Mouse (Mus musculus): Measurements from ENCODE around the gene Atxn7l1. TPM values are rescaled to one million over a fixed set of nuclear protein-coding genes. Genes with fewer than 3 reads are reported as not detected.

Gene Atxn7l1
- total RNA-seq, 4 experiments from 2014 or later, result 20.2 to 22.4 (median 20.7) TPM

DNA sequence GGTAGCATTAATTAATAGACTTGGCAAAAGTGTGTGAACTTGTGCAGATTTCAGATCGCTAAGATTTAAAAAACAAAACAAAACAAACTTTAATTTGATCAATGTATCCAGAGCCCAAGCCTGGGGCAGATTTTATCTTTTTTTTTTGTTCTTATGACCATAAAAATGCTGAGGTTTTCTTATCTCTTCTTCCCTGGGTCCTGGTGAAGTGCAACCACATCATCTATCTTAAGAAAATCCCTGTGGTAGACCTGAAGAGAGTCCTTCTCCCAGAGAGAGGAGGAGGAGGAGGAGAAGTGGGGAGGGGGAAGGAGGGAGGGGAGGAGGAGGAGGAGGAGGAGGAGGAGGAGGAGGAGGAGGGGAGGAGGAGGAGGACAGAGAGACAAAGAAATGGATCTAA, 78.5 kb downstream of the Atxn7l1 start:
- DNase-seq (ENCODE audit: low spot score), result no peak

DNA sequence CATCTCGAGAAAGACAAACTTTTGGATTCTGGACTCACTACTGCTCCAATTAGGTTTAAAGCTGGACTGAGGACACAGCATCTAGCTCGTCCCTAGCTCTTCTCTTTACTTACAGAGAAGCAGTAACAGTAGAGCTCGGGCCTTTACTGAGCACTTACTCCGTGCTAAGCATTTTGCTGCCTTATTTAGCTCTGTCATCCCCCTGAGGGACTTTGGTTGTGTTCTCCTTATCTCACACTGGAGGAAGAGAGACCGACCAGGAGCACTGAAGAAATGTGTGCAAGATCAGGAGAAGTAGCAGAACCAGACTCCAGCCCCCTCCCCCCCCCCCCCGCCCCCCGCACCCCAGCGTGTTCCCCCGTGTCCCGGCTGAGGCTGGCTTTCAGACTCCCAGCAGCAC, 79.1 kb downstream of the Atxn7l1 start:
- DNase-seq (ENCODE audit: low spot score), result no peak

DNA sequence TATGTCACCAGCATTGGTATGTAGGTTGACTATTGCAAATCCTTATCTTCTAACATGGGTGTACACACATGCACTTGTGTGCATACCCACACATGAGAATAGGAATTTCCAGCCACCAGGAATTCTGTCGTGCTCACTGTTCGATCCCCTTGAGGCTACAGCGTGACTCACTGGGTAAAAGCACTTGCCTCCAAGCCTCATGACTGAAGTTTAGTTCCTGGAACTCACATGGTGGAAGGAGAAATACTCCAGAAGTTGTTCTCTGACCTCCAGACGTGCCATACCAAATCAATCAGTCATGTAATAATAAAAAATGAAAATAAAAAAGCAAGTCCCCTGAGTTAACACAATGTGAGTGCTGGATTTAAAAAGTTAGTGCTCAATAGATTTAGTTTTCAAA, 87.8 kb downstream of the Atxn7l1 start:
- DNase-seq (ENCODE audit: low spot score), result no peak

GRCm38 (mm10) chr12:33235771-33236323, 88.4 kb downstream of the Atxn7l1 start:
- peak; percentile 36 for DNase-seq (ENCODE audit: low spot score)

DNA sequence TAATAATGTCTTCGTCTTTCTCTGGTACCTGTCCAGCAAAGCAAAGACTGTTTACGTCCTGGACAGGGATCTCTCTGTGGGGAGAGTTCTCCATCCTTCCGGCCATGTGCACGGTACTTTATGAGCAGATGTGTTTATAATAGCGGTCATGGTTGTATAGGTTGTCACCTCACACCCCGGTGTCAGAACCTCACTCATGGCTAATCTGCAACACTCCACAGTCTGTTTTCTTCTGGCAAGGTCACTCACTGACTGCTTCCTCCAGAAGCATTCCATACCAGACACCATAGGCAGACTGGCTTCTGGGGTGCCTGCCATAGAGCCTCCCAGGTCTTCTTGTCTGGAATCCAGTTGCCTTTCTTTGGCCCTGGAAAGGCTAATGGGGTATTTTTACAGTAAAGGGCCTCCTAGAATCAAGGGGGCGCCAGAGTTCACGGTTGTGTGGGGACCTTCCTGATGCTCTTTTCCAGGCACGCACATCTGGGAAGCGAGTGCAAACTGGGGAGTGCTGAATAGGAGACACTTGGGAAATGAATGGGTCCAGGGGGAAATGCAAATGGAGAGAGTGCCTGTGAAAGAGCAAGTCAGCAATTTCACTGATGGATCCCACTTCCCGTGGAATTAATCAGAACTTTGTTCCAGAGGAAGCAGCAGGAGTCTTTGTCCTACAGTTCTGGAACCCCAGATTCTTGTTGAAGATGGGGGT, 89.0 kb downstream of the Atxn7l1 start:
- peak; percentile 28 for DNase-seq (ENCODE audit: low spot score)

- DNase-seq (ENCODE audit: low spot score), result no peak
Measured at GRCm38 (mm10) chr12:33237108-33237507, 89.6 kb downstream of the Atxn7l1 start.

DNA sequence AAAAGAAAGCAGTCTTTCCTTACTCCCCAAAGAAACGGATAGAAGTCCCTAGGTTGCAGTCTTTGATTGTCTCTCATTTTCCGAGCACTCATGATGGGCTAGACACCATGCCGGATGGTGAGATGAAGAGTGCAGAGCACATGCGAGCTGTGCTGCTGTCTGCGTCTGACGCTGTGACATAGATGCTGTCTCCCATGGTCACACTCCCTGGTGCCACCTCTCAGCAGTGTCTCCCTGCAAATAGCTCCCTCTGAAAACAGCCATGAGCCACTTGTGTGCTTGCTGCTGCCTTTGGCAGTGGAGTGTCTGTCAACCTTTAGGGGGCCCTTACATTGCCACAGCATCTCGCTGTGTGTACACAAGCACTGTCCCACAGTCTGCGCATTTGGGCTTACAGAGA, 95.2 kb downstream of the Atxn7l1 start:
- DNase-seq (ENCODE audit: low spot score), result no peak

DNA sequence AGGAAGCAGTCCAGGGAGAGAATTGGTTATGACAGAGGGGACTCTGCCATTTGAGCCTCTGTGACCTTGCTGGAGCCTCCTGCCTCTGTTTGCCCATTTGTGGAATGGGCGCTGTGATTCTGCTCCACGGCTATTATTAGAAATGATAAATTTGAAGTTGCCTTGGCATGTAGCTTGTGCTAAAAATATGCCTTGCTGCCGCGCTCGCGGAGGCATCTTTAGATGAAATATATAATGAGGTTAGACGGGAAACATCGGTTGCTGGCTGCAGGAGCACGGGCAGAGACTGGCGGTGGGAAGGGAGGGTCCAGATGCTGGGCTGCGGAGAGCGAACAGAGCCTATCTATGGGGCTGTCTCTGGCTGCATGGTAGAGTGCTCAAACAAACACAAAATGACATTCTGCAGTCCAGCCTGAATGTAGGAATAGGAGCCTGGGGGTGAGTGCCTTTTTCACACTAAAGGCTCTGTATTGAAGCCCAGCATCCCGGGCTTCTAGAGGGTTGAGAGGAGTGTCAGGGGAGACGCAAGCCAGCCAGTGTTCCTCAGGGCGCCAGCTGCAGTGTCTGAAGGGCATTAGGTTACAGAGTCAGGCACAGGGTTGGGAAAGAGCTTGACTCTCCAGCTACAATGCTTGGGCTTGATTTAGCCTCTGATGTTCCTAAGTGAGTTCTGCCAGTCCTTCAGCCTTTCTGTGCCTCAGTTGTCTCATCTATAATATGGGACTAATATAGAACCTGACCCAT, 96.8 kb downstream of the Atxn7l1 start:
- peak; percentile 26 for DNase-seq (ENCODE audit: low spot score)

DNA sequence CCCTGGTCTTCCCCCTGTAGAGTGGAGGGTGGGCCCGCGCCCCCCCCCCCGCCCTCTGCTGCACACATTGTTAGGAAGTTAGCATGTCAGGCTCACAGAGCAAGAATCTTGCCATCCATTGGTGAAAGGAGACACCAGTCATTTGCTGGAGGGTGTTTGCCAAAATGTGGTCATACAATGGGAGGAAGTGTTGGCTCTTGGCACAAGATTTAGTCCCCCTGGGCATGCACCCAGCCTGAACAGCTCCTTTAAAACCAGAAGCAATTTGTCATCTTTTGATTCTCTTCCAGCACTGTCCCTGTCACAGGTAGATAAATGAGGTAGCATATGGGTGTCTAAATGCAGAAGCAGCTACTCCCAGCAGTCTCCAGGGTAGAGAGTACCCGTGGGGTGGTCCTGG, 98.0 kb downstream of the Atxn7l1 start:
- no peak for DNase-seq (ENCODE audit: low spot score)

DNA sequence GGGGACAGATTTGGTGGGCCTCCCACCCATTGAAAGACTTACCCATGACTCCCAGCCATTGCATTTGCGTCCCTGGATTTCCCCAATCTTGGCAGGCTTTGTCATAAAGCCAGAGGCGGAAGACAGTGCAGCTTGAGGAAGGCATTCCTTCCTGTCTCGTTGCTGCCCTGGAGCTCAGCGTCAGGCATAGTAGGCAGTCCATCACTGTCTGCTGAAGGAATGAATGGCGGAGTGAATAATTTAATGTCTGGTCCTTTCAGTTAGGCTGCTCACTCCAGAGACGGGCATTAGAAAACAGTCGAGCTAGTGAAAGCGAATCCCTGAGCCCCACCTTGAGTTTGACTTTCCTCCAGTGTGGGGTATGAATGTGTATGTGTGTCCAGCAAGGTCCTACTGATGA, 99.4 kb downstream of the Atxn7l1 start:
- no peak for DNase-seq (ENCODE audit: low spot score)

GRCm38 (mm10) chr12:33250197-33250596, 102.7 kb downstream of the Atxn7l1 start:
- no peak for DNase-seq (ENCODE audit: low spot score)

DNA sequence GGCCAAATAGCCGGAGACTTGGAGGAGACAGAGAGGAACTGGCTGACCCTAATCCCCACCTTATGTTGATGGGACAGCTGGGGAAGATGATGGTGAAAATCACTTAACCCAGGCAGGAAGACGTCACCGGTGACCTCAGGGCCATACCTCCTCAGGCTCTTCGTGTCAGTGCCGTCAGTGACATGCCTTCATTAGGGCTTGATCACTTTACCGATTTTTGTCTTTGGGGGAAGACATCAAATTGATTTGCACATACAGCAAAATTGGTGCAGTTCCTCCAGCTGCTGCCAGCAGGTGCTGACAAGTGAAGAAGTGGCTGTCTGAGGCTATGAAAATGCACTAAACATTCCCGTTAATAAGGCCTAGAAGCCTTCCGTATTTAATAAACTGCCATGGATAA, 103.9 kb downstream of the Atxn7l1 start:
- DNase-seq (ENCODE audit: low spot score), result no peak

GRCm38 (mm10) chr12:33252621-33253020, 105.1 kb downstream of the Atxn7l1 start:
- DNase-seq (ENCODE audit: low spot score), result no peak

DNA sequence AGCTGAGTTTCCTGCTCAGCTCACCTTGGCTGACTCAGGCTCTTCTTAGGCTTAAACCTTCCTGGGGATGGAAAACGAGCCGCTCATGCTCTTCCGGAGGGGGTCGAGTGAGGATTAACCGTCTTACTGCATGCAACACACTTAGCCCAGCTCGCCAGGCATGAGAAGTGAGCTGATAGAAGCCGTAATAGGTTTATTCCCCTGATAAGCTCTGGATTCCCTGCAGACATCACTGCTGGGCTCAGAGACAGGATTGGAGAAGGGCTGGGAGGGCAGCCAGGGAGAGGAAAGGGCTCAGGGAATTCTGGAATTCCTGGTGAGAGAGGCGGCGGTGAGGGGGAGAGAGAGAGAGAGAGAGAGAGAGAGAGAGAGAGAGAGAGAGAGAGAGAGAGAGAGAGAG, 105.7 kb downstream of the Atxn7l1 start:
- DNase-seq (ENCODE audit: low spot score), result no peak

GRCm38 (mm10) chr12:33255256-33255655, 107.8 kb downstream of the Atxn7l1 start:
- DNase-seq (ENCODE audit: low spot score), result no peak

- DNase-seq (ENCODE audit: low spot score), result no peak
Measured at GRCm38 (mm10) chr12:33256426-33256825, 108.9 kb downstream of the Atxn7l1 start.

DNA sequence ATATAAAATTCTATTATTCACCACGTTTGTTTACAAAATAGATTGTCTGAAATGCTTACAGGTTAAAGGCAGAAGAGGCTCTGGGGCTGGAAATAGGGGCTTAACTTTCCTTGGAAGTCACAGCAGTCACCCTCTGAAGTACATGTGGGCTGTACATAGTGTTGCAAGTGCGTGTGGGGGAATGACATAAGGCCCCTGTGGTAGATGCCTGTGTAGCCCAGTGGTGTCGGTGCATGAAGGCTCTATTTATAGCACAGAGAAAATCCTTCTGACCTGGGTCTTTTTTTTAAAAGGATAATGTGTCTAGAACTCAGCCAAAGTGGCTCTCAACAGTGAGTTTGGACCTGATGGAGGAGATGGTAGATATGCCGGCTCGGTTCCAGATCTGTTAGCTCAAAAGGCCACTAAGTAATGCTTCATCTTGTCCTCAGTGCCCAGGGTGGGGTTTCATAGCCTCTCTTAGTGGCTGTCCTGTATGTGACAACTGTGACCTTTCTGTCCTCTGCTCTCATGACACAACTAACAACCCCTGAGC, 111.6 kb downstream of the Atxn7l1 start:
- no peak for DNase-seq (ENCODE audit: low spot score)

GRCm38 (mm10) chr12:33260575-33260974, 113.1 kb downstream of the Atxn7l1 start:
- DNase-seq (ENCODE audit: low spot score), result no peak

GRCm38 (mm10) chr12:33265877-33266276, 118.4 kb downstream of the Atxn7l1 start:
- no peak for DNase-seq (ENCODE audit: low spot score)

GRCm38 (mm10) chr12:33267965-33268364, 120.5 kb downstream of the Atxn7l1 start:
- no peak for DNase-seq (ENCODE audit: low spot score)

- DNase-seq (ENCODE audit: low spot score), result no peak
Measured at GRCm38 (mm10) chr12:33269743-33270142, 122.2 kb downstream of the Atxn7l1 start.

GRCm38 (mm10) chr12:33271865-33272264, 124.4 kb downstream of the Atxn7l1 start:
- DNase-seq (ENCODE audit: low spot score), result no peak

- DNase-seq (ENCODE audit: low spot score), result no peak
Measured at GRCm38 (mm10) chr12:33272441-33272840, 124.9 kb downstream of the Atxn7l1 start.
